Mouse (Mus musculus) cortical plate, adult 2 months (tissue): ENCODE measurements around the gene Jmjd8. TPM values are rescaled to one million over a fixed set of nuclear protein-coding genes. Genes with fewer than 3 reads are reported as not detected.
"Not testable (repeated sequence)": the region's sequence is repeated elsewhere in the genome, so short reads cannot be mapped to it uniquely, and the experiment has no call there.

Source experiments
- H3K27ac ChIP-seq: fragments of 200-500 bp; 2 replicates; pipeline ENCODE4 v1.5.1; 2012; ENCODE audit warnings: low read length, control low read depth, inconsistent platforms; ENCODE audit not compliant: insufficient read depth
- H3K4me1 ChIP-seq: fragments of 200-500 bp; 2 replicates; pipeline ENCODE4 v1.6.1; 2011; ENCODE audit warnings: low read length; ENCODE audit not compliant: control insufficient read depth, insufficient read depth
- H3K4me3 ChIP-seq: fragments of 200-500 bp; 2 replicates; pipeline ENCODE4 v1.5.1; 2011; ENCODE audit warnings: mild to moderate bottlenecking, low read length, control low read depth; ENCODE audit not compliant: insufficient read depth
- CTCF ChIP-seq: fragments of 200-500 bp; IDR thresholded peaks from 2 replicates; pipeline ENCODE4 v1.5.1; 2011; ENCODE audit warnings: mild to moderate bottlenecking, control low read depth, low read length; ENCODE audit not compliant: insufficient read depth; ENCODE audit errors: extremely low read depth
- POLR2A ChIP-seq: fragments of 200-500 bp; IDR thresholded peaks from 2 replicates; pipeline ENCODE4 v1.6.1; 2011; ENCODE audit warnings: mild to moderate bottlenecking, low read length, control low read depth; ENCODE audit not compliant: insufficient read depth; ENCODE audit errors: extremely low read depth
- polyA plus RNA-seq: library from polyadenylated mRNA; depleted of rRNA; stranded (reverse); fragments of >200 nt; gene quantifications from 2 replicates; pipeline ENCODE4 v1.2.3, GENCODE M21; 2012

The Jmjd8 gene
- polyA plus RNA-seq, 1 experiment, result 55.6 TPM

- no peak for TF ChIP-seq CTCF
- TF ChIP-seq POLR2A, result no peak
- peaks cover 3% of the 10 kb centered on the region; the same call in 1 of the 2 replicates for H3K4me1 ChIP-seq
- H3K27ac ChIP-seq, result no peak overlapping the region
- peak overlapping the region; percentile 58 for H3K4me3 ChIP-seq
These were observed 39.4 kb downstream of the Jmjd8 start for GRCm38 (mm10) chr17:25867836-25868600.

DNA sequence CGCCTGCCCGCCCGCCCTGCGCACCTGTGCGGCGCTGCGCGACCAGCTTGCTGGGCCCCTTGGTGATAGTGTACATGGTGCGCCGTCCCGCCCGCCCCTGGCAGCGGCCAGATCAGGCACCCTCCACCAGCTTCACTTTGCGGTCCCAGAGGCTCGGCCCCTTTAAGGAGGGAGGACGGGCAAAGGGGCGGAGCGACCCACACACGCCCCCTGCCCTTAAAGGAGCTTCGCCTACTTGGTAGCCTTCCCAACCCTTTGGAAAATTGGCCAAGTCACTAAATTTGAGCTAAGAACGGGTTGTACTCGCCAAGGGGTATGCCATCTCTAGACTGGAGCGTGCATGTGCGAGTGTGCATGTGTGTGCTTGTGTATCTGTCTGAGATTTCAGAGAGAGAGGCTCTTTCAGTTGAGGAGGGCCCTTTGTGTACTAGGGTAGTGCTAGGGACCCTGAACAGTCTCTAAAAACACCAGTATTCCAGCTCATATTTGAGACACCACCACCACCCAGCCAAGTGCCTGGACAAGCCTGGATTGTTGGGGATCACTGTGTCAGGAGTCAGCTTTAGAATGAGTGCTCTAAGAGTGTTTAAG is 40.0 kb downstream of the Jmjd8 start, which contains the start of gene Mcrip2:
Mcrip2 (minus strand) TSS at position 164 of the 591 bp plus-strand sequence.
- TF ChIP-seq CTCF, result no peak
- peak; percentile 60; the same call in 1 of the 2 replicates for TF ChIP-seq POLR2A
- Histone ChIP-seq H3K4me3 (peak within 1 kb of the TSS; percentile 58), H3K27ac (no peak within 1 kb of the TSS), H3K4me1 (peaks cover 3% of the 10 kb centered on the region; the same call in 1 of the 2 replicates)

DNA sequence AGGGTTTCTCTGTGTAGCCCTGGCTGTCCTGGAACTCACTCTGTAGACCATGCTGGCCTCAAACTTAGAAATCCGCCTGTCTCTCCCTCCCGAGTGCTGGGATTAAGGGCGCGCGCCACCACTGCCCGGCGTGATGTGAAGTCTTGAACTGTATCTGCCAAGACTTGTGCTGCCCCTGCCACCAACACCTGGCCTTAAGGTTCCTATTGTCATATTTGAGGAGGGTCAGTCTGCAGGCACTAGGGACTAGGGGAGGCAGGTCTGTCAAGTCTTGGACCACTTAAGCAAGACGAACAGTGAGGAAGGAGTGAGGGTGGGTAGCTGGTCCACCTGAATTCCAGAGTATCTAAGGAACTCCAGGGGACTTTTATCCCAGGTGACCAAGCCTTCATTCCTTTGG is 40.8 kb downstream of the Jmjd8 start:
- Histone ChIP-seq H3K4me1 (peaks cover 3% of the 10 kb centered on the region; the same call in 1 of the 2 replicates), H3K4me3 (no peak overlapping the region)
- TF ChIP-seq POLR2A (no peak), CTCF (no peak)

DNA sequence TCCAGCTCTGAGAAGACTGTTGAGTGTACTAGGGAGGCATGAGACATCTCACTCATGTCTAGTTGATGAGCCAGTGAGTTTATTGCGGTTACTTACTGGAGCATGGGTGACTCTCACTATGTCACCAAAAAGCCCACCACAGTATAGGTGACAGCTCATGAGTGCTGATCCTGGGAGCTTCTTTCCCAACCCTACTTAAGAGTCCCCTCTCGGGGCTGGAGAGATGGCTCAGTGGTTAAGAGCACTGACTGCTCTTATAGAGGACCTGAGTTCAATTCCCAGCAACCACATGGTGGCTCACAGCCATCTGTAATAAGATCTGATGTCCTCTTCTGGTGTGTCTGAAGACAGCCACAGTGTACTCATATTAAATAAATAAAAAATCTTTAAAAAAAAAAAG is 41.3 kb downstream of the Jmjd8 start:
- no peak overlapping the region for H3K27ac ChIP-seq
- no peak overlapping the region for H3K4me3 ChIP-seq
- no peak for TF ChIP-seq CTCF
- no peak for TF ChIP-seq POLR2A
- peaks cover 3% of the 10 kb centered on the region; the same call in 1 of the 2 replicates for H3K4me1 ChIP-seq

More for the DNA sequence above, 40.8 kb downstream of the Jmjd8 start:
- H3K27ac ChIP-seq, result no peak overlapping the region

DNA sequence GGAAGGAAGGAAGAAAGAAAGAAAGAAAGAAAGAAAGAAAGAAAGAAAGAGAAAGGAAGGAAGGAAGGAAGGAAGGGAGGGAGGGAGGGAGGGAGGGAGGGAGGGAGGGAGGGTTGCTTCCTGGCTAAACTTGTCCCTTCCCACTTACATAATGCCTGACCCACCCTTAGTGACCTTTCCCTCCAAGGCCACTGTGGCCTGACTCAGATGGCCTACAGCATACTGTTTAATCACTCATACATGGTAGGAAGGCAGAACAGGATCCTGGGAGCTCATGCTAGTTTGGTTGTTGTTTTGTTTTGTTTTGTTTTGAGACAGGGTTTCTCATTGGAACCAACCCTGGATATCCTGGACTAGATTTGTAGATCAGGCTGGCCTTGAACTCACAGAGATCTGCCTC is 42.9 kb downstream of the Jmjd8 start:
- H3K4me3 ChIP-seq, H3K4me1 ChIP-seq, H3K27ac ChIP-seq: not testable (repeated sequence)

DNA sequence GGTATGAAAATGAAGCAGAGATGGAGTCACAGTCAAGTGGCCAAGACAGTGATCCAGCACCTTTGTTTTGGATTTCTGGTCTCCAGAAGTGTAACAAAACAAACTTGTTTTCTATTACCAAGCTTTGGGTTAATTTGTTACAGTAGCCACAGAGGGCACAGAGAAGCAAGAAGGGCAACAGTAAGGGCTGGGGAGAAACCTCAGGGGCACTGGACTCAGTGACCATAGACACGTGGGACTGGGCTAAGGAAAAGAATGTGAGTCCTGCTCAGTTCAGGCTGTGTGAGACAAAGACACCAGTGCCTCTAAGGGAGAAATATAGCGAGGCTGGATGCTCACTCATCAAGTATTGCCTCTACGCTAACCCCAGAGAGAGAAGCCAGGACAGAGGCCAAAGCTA is 44.0 kb downstream of the Jmjd8 start:
- Histone ChIP-seq H3K4me1 (peaks cover 5% of the 10 kb centered on the region; the same call in 1 of the 2 replicates), H3K4me3 (no peak overlapping the region), H3K27ac (no peak overlapping the region)
- TF ChIP-seq POLR2A, result no peak
- TF ChIP-seq CTCF, result no peak

DNA sequence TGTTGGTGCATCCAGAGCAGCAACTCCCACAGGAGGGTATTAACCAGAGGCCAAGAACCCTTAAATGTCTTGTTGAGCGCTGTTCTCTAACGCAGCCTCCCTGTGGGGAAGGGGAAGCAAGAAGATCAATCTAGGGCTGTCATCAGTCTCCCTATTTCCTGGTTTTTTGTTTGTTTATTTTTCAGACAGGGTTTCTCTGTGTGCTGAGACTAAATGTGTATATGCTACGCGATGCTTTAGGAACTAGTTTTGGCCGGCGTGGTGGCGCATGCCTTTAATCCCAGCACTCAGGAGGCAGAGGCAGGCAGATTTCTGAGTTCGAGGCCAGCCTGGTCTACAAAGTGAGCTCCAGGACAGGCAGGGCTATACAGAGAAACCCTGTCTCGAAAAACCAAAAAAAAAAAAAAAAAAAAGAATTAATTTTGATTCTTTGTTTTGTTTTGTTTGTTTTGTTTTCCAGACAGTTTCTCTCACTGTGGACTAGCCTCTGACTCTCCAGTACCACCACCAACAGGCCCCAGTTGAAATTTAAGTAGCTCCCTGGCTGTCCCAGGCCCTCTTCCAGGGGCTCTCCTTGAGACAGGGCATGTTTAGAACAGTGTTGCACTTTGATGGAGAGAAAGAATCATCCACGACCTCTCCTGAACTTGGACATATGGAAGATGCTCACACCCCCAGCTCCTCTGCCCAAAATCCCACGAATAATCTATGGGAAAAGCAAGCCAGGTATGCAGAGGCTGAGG is 44.9 kb downstream of the Jmjd8 start:
- peaks cover 5% of the 10 kb centered on the region; the same call in 1 of the 2 replicates for H3K4me1 ChIP-seq
- no peak overlapping the region; the same call in 1 of the 2 replicates for H3K4me3 ChIP-seq
- no peak overlapping the region for H3K27ac ChIP-seq
- TF ChIP-seq CTCF (no peak), POLR2A (no peak)

DNA sequence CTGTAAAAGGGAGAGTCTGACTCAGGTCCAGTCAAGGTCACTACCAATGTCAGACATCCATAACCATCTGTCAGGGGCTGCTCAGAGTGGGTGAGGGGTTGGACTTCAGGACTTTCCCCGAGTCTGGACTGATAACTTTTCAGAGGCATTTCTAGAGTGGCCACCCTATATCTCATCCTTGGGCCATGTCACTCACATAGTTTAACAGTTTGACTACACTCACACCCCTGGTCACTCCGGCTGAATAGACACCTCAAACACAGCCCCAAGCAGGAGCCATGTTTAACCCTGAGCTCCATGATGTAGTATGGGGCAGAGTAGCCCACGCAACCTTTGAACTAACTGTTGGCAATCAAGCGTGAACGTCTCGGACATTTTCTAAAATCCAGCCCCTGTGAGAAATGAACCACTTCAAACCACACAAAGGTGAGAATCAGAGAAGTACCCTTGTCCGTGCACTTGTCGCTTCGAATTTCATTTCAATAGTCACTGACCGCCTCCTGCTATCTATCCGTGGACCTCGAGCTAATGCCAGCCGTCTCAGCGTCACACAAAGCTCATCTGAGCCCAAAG is 45.6 kb downstream of the Jmjd8 start:
- TF ChIP-seq POLR2A (no peak), CTCF (no peak)

DNA sequence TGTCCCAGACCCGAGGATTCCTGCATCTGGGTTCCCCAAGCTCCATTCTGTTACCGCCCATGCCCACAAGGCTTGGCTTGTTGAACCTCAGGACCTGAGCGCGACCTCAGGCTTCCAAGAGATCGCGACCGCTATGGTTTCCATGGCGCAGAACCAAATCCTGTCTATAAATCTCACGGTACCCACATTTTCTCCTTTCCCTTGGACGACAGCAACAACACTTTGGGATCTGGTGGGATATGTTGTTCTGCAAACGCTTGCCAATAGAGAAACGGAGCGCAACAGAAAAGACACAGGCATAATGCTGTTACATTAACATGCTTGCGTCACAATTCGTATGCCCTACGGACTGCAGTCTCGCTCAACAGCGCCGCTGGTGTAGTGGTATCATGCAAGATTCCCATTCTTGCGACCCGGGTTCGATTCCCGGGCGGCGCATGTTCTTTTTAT is 46.1 kb downstream of the Jmjd8 start, which contains the start of gene Mettl26:
Mettl26 (plus strand) TSS at position 354 of the 450 bp plus-strand sequence.
- no peak for TF ChIP-seq CTCF
- TF ChIP-seq POLR2A, result no peak
- Histone ChIP-seq H3K4me3 (peak within 1 kb of the TSS; percentile 94), H3K27ac (peak within 1 kb of the TSS; percentile 82), H3K4me1 (peaks cover 5% of the 10 kb centered on the region; the same call in 1 of the 2 replicates)

More for the DNA sequence above, 45.6 kb downstream of the Jmjd8 start:
- Histone ChIP-seq H3K27ac (0 out of 2 replicates have a peak overlapping the region, but pooled peaks have one; percentile 2), H3K4me1 (peaks cover 5% of the 10 kb centered on the region; the same call in 1 of the 2 replicates), H3K4me3 (peak overlapping the region; percentile 94)
